Mouse (Mus musculus) stomach, embryonic 14.5 days (tissue): ENCODE results near the gene Dlx3. TPM values are rescaled to one million over a fixed set of nuclear protein-coding genes. Genes with fewer than 3 reads are reported as not detected.
A peak's percentile ranks its signal among the peaks of the same experiment; 100 is the strongest.

Experiments used
- ATAC-seq: fragments of 200-750 bp; cut with Nextera tagmentation; 2 replicates; pipeline ENCODE4 v1.8.0; 2017; ENCODE audit warnings: low read depth, moderate TSS enrichment; ENCODE audit not compliant: insufficient number of reproducible peaks, insufficient read depth, low FRiP score
- H3K27ac ChIP-seq: fragments of 300-500 bp; sonication (generic); 2 replicates; pipeline ENCODE4 v1.5.1; 2014; ENCODE audit warnings: mild to moderate bottlenecking, low read length, moderate library complexity, mixed read lengths
- H3K27me3 ChIP-seq: fragments of 300-500 bp; sonication (generic); 2 replicates; pipeline ENCODE4 v1.6.1; 2014; ENCODE audit warnings: low read length, control low read depth, mixed read lengths; ENCODE audit not compliant: control insufficient read depth, insufficient read depth
- H3K36me3 ChIP-seq: fragments of 300-500 bp; sonication (generic); 2 replicates; pipeline ENCODE4 v1.6.1; 2014; ENCODE audit warnings: mild to moderate bottlenecking, control low read depth, low read length, moderate library complexity, mixed read lengths; ENCODE audit not compliant: control insufficient read depth, insufficient read depth
- H3K4me1 ChIP-seq: fragments of 300-500 bp; sonication (generic); 2 replicates; pipeline ENCODE4 v1.6.1; 2014; ENCODE audit warnings: low read length, control low read depth, mixed read lengths; ENCODE audit not compliant: control insufficient read depth, insufficient read depth
- H3K4me2 ChIP-seq: fragments of 300-500 bp; sonication (generic); replicated peaks from 2 replicates; pipeline ENCODE4 v1.6.1; 2014; ENCODE audit warnings: low read depth, low read length, control low read depth
- H3K4me3 ChIP-seq: fragments of 300-500 bp; sonication (generic); 2 replicates; pipeline ENCODE4 v1.5.1; 2014; ENCODE audit warnings: low read depth, low read length, control low read depth
- H3K9ac ChIP-seq: fragments of 300-500 bp; sonication (generic); replicated peaks from 2 replicates; pipeline ENCODE4 v1.6.1; 2014; ENCODE audit warnings: low read depth, mild to moderate bottlenecking, control low read depth, low read length, moderate library complexity, mixed read lengths
- H3K9me3 ChIP-seq: fragments of 300-500 bp; sonication (generic); 2 replicates; pipeline ENCODE4 v1.6.1; 2016; ENCODE audit warnings: low read depth, low read length, control low read depth; ENCODE audit not compliant: control insufficient read depth
- WGBS: fragments of 180-500 bp; shearing (Covaris S2); extraction: QIAGEN DNeasy Blood & Tissue Kit; methylation state at CpG from one replicate; pipeline ENCODE4 v1.1.7; 2014; 5-methylcytosine and 5-hydroxymethylcytosine counted together
- polyA plus RNA-seq: library from polyadenylated mRNA; unstranded; fragments of >200 nt; fragmentation: Nextera tagmentation; extraction: Ambion mirVana; gene quantifications from 2 replicates; pipeline ENCODE4 v1.2.1, GENCODE M21; 2014

Dlx3 gene
- polyA plus RNA-seq, 1 experiment from 2014 or later, result 4.5 TPM

- Histone ChIP-seq H3K4me1 (peaks cover 32% of the 10 kb centered on the region), H3K9me3 (no peaks in the 10 kb centered on the region)
- 46% methylated on average over 5 of the region's 5 CpGs for WGBS
These were observed 35.0 kb upstream of the Dlx3 start for GRCm38 (mm10) chr11:95084811-95085382.

GRCm38 (mm10) chr11:95085710-95086109 lies 34.2 kb upstream of the Dlx3 start:
- H3K4me2 ChIP-seq, result no peak overlapping the region
- no peak overlapping the region for H3K9ac ChIP-seq
- 6% methylated on average over 5 of the region's 5 CpGs for WGBS
- peaks cover 26% of the 10 kb centered on the region for H3K4me1 ChIP-seq
- no peaks in the 10 kb centered on the region for H3K27me3 ChIP-seq
- H3K27ac ChIP-seq, result no peak overlapping the region; the same call in 1 of the 2 replicates
- H3K36me3 ChIP-seq, result no peaks in the 10 kb centered on the region
- no peak overlapping the region for H3K4me3 ChIP-seq
- ATAC-seq, result no peak
- no peaks in the 10 kb centered on the region for H3K9me3 ChIP-seq

More at GRCm38 (mm10) chr11:95084811-95085382, 35.0 kb upstream of the Dlx3 start:
- H3K36me3 ChIP-seq, result no peaks in the 10 kb centered on the region
- no peak for ATAC-seq
- H3K9ac ChIP-seq, result no peak overlapping the region
- no peak overlapping the region for H3K27ac ChIP-seq
- H3K27me3 ChIP-seq, result no peaks in the 10 kb centered on the region
- H3K4me2 ChIP-seq, result no peak overlapping the region
- H3K4me3 ChIP-seq, result no peak overlapping the region

GRCm38 (mm10) chr11:95086229-95086628 lies 33.7 kb upstream of the Dlx3 start:
- no peak overlapping the region for H3K4me2 ChIP-seq
- WGBS, result 58% methylated on average over 5 of the region's 5 CpGs
- H3K27me3 ChIP-seq, result no peaks in the 10 kb centered on the region
- H3K4me3 ChIP-seq, result no peak overlapping the region
- peaks cover 21% of the 10 kb centered on the region for H3K4me1 ChIP-seq
- no peak for ATAC-seq
- H3K9ac ChIP-seq, result no peak overlapping the region
- H3K27ac ChIP-seq, result peak overlapping the region; percentile 48; the same call in 1 of the 2 replicates
- H3K36me3 ChIP-seq, result no peaks in the 10 kb centered on the region
- no peaks in the 10 kb centered on the region for H3K9me3 ChIP-seq

- 0 out of 2 replicates have a peak, but pooled peaks have one; percentile 19 for ATAC-seq
- Histone ChIP-seq H3K4me2 (0 out of 2 replicates have a peak overlapping the region, but pooled peaks have one; percentile 14), H3K27me3 (no peaks in the 10 kb centered on the region), H3K9ac (no peak overlapping the region), H3K36me3 (no peaks in the 10 kb centered on the region), H3K4me3 (no peak overlapping the region), H3K27ac (peak overlapping the region; percentile 86), H3K9me3 (no peaks in the 10 kb centered on the region), H3K4me1 (peaks cover 21% of the 10 kb centered on the region)
- WGBS, result 45% methylated on average over 17 of the region's 17 CpGs
These were observed 32.4 kb upstream of the Dlx3 start for GRCm38 (mm10) chr11:95087301-95088228.

- Histone ChIP-seq H3K4me3 (no peak overlapping the region), H3K4me2 (no peak overlapping the region), H3K9me3 (no peaks in the 10 kb centered on the region), H3K4me1 (peaks cover 21% of the 10 kb centered on the region), H3K27me3 (no peaks in the 10 kb centered on the region), H3K9ac (no peak overlapping the region), H3K27ac (peak overlapping the region; percentile 69), H3K36me3 (no peaks in the 10 kb centered on the region)
- no peak for ATAC-seq
- 47% methylated on average over 7 of the region's 7 CpGs for WGBS
These were observed 31.6 kb upstream of the Dlx3 start for GRCm38 (mm10) chr11:95088286-95088685.

GRCm38 (mm10) chr11:95088857-95089779 lies 30.8 kb upstream of the Dlx3 start:
- no peak overlapping the region for H3K4me3 ChIP-seq
- 68% methylated on average over 16 of the region's 16 CpGs for WGBS
- H3K4me1 ChIP-seq, result peaks cover 21% of the 10 kb centered on the region
- no peak for ATAC-seq
- H3K36me3 ChIP-seq, result no peaks in the 10 kb centered on the region
- H3K4me2 ChIP-seq, result no peak overlapping the region
- no peaks in the 10 kb centered on the region for H3K27me3 ChIP-seq
- H3K9ac ChIP-seq, result no peak overlapping the region
- H3K9me3 ChIP-seq, result no peaks in the 10 kb centered on the region
- peak overlapping the region; percentile 69; the same call in 1 of the 2 replicates for H3K27ac ChIP-seq

GRCm38 (mm10) chr11:95093077-95093476 lies 26.8 kb upstream of the Dlx3 start:
- 65% methylated on average over 5 of the region's 5 CpGs for WGBS
- H3K36me3 ChIP-seq, result no peaks in the 10 kb centered on the region
- peaks cover 24% of the 10 kb centered on the region for H3K4me1 ChIP-seq
- H3K9me3 ChIP-seq, result no peaks in the 10 kb centered on the region
- no peaks in the 10 kb centered on the region for H3K27me3 ChIP-seq
- no peak for ATAC-seq
- no peak overlapping the region for H3K4me3 ChIP-seq
- H3K27ac ChIP-seq, result no peak overlapping the region
- no peak overlapping the region for H3K9ac ChIP-seq
- no peak overlapping the region for H3K4me2 ChIP-seq

GRCm38 (mm10) chr11:95095596-95095995 lies 24.3 kb upstream of the Dlx3 start:
- Histone ChIP-seq H3K27ac (no peak overlapping the region), H3K9ac (no peak overlapping the region), H3K27me3 (no peaks in the 10 kb centered on the region), H3K9me3 (no peaks in the 10 kb centered on the region), H3K4me2 (no peak overlapping the region), H3K4me3 (no peak overlapping the region), H3K36me3 (no peaks in the 10 kb centered on the region), H3K4me1 (peaks cover 26% of the 10 kb centered on the region)
- WGBS, result 80% methylated on average over 10 of the region's 10 CpGs
- ATAC-seq, result no peak
